10 mouse cellular contexts compared by ENCODE assay signal in genomic region chr2:163685287-163685686, GRCm38 (mm10). TPM values are rescaled to one million over a fixed set of nuclear protein-coding genes. Genes with fewer than 3 reads are reported as not detected.
A peak's percentile ranks its signal among the peaks of the same experiment; 100 is the strongest.
DNase-seq lines count a peak whose midpoint lies in the region; ATAC-seq and TF ChIP-seq lines count a peak whose summit lies in the region.
"Had no signal": no experiment of that assay in that cellular context is flagged by ENCODE, and none has a peak within 500 bp of the region (broad histone marks: within the 10 kb centered on the region; RNA-seq: fewer than 3 reads in every experiment).

No protein-coding gene starts in this region.

- no peak for TF ChIP-seq EP300 in liver, postnatal 0 days (IDR thresholded peaks at IDR 0.05; ENCODE audit: low read depth)

- DNase-seq in heart, postnatal 36 days, result no peak
- DNase-seq in liver, adult 2 months (ENCODE audit: extremely low read depth, low read depth, low spot score), result no peak
- DNase-seq in liver, result no peak
- DNase-seq in liver, postnatal 0 days, result no peak
- DNase-seq in layer of hippocampus, adult 11-12 months (ENCODE audit: low spot score), result no peak
- DNase-seq in layer of hippocampus, postnatal 25 days (ENCODE audit: extremely low spot score in 1 of 2, low spot score in 1 of 2), result no peak
- DNase-seq: gastrocnemius, postnatal 10 days had no signal

- H3K9ac ChIP-seq in heart, embryonic 11.5 days (ENCODE audit: low read depth, low read length), result no peak overlapping the region
- no peak overlapping the region for H3K9ac ChIP-seq in liver, adult 2 months (ENCODE audit: low read depth, low read length)
- H3K9ac ChIP-seq in embryonic facial prominence, embryonic 13.5 days, result no peak overlapping the region
- no peak overlapping the region; the same call in 1 of the 2 replicates for H3K9ac ChIP-seq in liver, postnatal 0 days (replicated peaks)

- intact Hi-C loops in heart, postnatal 36 days (cut with DNase I), result loop anchor here (2.0 kb wide), 1 partner anchor 14 kb away; no protein-coding TSS in a partner anchor

- peaks cover 17% of the 10 kb centered on the region; the same call in 1 of the 2 replicates for H3K79me2 ChIP-seq in liver, adult 2 months (ENCODE audit: control insufficient read depth, insufficient read depth, low read length)

- TF ChIP-seq POLR2A in liver, adult 2 months (IDR thresholded peaks at IDR 0.05; ENCODE audit: extremely low read depth, insufficient read depth, low read length), result no peak

- WGBS in heart, embryonic 11.5 days (ENCODE audit: insufficient replicate concordance), result 24% methylated on average over 4 of the region's 4 CpGs
- 40% methylated on average over 4 of the region's 4 CpGs for WGBS in liver, adult 2 months
- WGBS in embryonic facial prominence, embryonic 13.5 days, result 38% methylated on average over 4 of the region's 4 CpGs
- 61% methylated on average over 4 of the region's 4 CpGs for WGBS in liver, postnatal 0 days (ENCODE audit: insufficient replicate concordance)

- no peak; the same call in 1 of the 2 replicates for ATAC-seq in heart, embryonic 11.5 days (replicated peaks; ENCODE audit: insufficient number of reproducible peaks, low FRiP score, low TSS enrichment)
- no peak for ATAC-seq in embryonic facial prominence, embryonic 13.5 days (ENCODE audit: insufficient number of reproducible peaks, insufficient read depth, low FRiP score, low TSS enrichment, low read depth)
- no peak for ATAC-seq in liver, postnatal 0 days

- H3K4me3 ChIP-seq in heart, embryonic 11.5 days (ENCODE audit: low read depth, low read length), result no peak overlapping the region
- H3K4me3 ChIP-seq in liver, adult 2 months (ENCODE audit: insufficient read depth, low read depth, low read length), result no peak overlapping the region
- no peak overlapping the region for H3K4me3 ChIP-seq in embryonic facial prominence, embryonic 13.5 days
- H3K4me3 ChIP-seq in liver, postnatal 0 days (ENCODE audit: low read depth, low read length), result no peak overlapping the region
- H3K4me3 ChIP-seq: midbrain, embryonic 10.5 days had no signal

- H3K9me3 ChIP-seq in heart, embryonic 11.5 days (replicated peaks; ENCODE audit: control insufficient read depth, low read length), result no peaks in the 10 kb centered on the region
- no peaks in the 10 kb centered on the region for H3K9me3 ChIP-seq in embryonic facial prominence, embryonic 13.5 days
- H3K9me3 ChIP-seq in liver, postnatal 0 days (ENCODE audit: low read length), result no peaks in the 10 kb centered on the region
- H3K9me3 ChIP-seq: midbrain, embryonic 10.5 days had no signal

- peak overlapping the region; percentile 99 for H3K27ac ChIP-seq in heart, embryonic 11.5 days (ENCODE audit: low read depth, low read length)
- H3K27ac ChIP-seq in liver, adult 2 months (replicated peaks; ENCODE audit: insufficient read depth, low read depth, low read length), result peak overlapping the region; percentile 44
- H3K27ac ChIP-seq in embryonic facial prominence, embryonic 13.5 days, result peak overlapping the region; percentile 57; the same call in 1 of the 2 replicates
- H3K27ac ChIP-seq in liver, postnatal 0 days (ENCODE audit: low read depth), result 0 out of 2 replicates have a peak overlapping the region, but pooled peaks have one; percentile 30
- H3K27ac ChIP-seq: midbrain, embryonic 10.5 days had no signal

- no peaks in the 10 kb centered on the region for H3K36me3 ChIP-seq in heart, embryonic 11.5 days (ENCODE audit: control insufficient read depth, insufficient read depth, low read length)
- H3K36me3 ChIP-seq in liver, adult 2 months (ENCODE audit: control insufficient read depth, insufficient read depth, low read length), result no peaks in the 10 kb centered on the region
- no peaks in the 10 kb centered on the region for H3K36me3 ChIP-seq in embryonic facial prominence, embryonic 13.5 days
- H3K36me3 ChIP-seq in liver, postnatal 0 days (replicated peaks; ENCODE audit: insufficient read depth, low read length), result no peaks in the 10 kb centered on the region

- no peak overlapping the region for H3K4me2 ChIP-seq in heart, embryonic 11.5 days
- no peak overlapping the region for H3K4me2 ChIP-seq in embryonic facial prominence, embryonic 13.5 days
- no peak overlapping the region; the same call in 1 of the 2 replicates for H3K4me2 ChIP-seq in liver, postnatal 0 days (ENCODE audit: low read depth, low read length)

- no peak for TF ChIP-seq CTCF in liver, adult 2 months (IDR thresholded peaks at IDR 0.05; ENCODE audit: low read depth, low read length)
- TF ChIP-seq CTCF in liver, postnatal 0 days (IDR thresholded peaks at IDR 0.05; ENCODE audit: low read depth), result no peak

- H3K27me3 ChIP-seq in heart, embryonic 11.5 days (ENCODE audit: control insufficient read depth, insufficient read depth, low read length), result no peaks in the 10 kb centered on the region
- no peaks in the 10 kb centered on the region for H3K27me3 ChIP-seq in liver, adult 2 months (ENCODE audit: control insufficient read depth, insufficient read depth, low read length)
- no peaks in the 10 kb centered on the region for H3K27me3 ChIP-seq in embryonic facial prominence, embryonic 13.5 days
- no peaks in the 10 kb centered on the region for H3K27me3 ChIP-seq in liver, postnatal 0 days (ENCODE audit: insufficient read depth, low read length)

- H3K4me1 ChIP-seq in heart, embryonic 11.5 days (ENCODE audit: control insufficient read depth, insufficient read depth, low read length), result peaks cover 45% of the 10 kb centered on the region
- H3K4me1 ChIP-seq in liver, adult 2 months (ENCODE audit: control insufficient read depth, insufficient read depth, low read length), result peaks cover 15% of the 10 kb centered on the region
- peaks cover 20% of the 10 kb centered on the region for H3K4me1 ChIP-seq in embryonic facial prominence, embryonic 13.5 days
- H3K4me1 ChIP-seq in liver, postnatal 0 days (ENCODE audit: insufficient read depth), result peaks cover 40% of the 10 kb centered on the region

RNA-seq across cellular contexts. Expression of gene Pkig, which starts 27.1 kb away (rescaled TPM):
- polyA plus RNA-seq in heart, embryonic 11.5 days (2014; fragmentation: Nextera tagmentation; extraction: Ambion mirVana), result 249 and 252 TPM in 2 replicates
- 100 to 1,000 TPM; 221 to 229 TPM for total RNA-seq in heart, postnatal 36 days (2021)
- 13.2 and 17.2 TPM in 2 replicates for total RNA-seq in liver, adult 2 months (2014; rRNA removed)
- 35.0 and 35.2 TPM in 2 replicates for polyA plus RNA-seq in liver, adult 2 months (2012; rRNA removed)
- polyA plus RNA-seq in embryonic facial prominence, embryonic 13.5 days (2015; fragmentation: Nextera tagmentation; extraction: Ambion mirVana), result 105 and 113 TPM in 2 replicates
- 84.9 and 85.0 TPM in 2 replicates for polyA plus RNA-seq in liver, postnatal 0 days (2015; fragmentation: Nextera tagmentation; extraction: Ambion mirVana)
- total RNA-seq in layer of hippocampus, postnatal 25 days (2021), result 10 to 100 TPM; 86.5 to 94.6 TPM

RNA-seq across cellular contexts. Expression of gene Serinc3, which starts 40.4 kb away (rescaled TPM):
- polyA plus RNA-seq in heart, embryonic 11.5 days (2014; fragmentation: Nextera tagmentation; extraction: Ambion mirVana), result 77.5 and 79.0 TPM in 2 replicates
- 100 to 1,000 TPM; 316 to 421 TPM for total RNA-seq in heart, postnatal 36 days (2021)
- 123 TPM in 2 replicates for total RNA-seq in liver, adult 2 months (2014; rRNA removed)
- polyA plus RNA-seq in liver, adult 2 months (2012; rRNA removed), result 122 and 124 TPM in 2 replicates
- polyA plus RNA-seq in embryonic facial prominence, embryonic 13.5 days (2015; fragmentation: Nextera tagmentation; extraction: Ambion mirVana), result 26.4 and 35.6 TPM in 2 replicates
- 79.9 and 92.7 TPM in 2 replicates for polyA plus RNA-seq in liver, postnatal 0 days (2015; fragmentation: Nextera tagmentation; extraction: Ambion mirVana)
- 100 to 1,000 TPM; 191 to 207 TPM for total RNA-seq in layer of hippocampus, postnatal 25 days (2021)

Comparison
In these comparisons a context has a peak if more than half of its experiments do, and no peak if none do; other contexts are left out.
1. H3K27ac ChIP-seq: peak in every context shown above with its lines; median percentile 99 in heart, embryonic 11.5 days; 57 in embryonic facial prominence, embryonic 13.5 days; 44 in liver, adult 2 months; 30 in liver, postnatal 0 days.